8 mouse cellular contexts compared by ENCODE assay signal in the genomic region with DNA sequence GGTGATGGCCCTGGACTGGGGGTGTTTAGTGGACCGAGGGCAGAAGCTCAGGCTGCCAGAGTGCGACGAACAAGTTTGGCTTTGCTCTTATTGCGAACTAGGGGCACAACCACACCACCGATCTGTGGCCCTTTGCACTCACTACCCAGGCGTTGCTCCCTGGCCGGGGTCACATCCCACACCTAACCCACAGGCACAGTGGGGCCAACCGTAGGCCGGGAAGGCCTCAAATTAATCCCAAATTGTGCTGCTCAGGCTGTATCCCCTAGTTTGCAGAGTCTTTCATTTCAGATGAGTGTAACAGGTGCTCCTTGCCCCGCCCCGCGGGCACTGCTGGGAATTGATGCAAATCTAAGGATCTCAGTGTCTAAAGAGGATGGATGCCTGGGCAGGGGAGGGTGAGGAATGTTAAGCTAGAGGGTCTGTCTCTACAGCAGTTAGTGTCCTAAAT. TPM values are rescaled to one million over a fixed set of nuclear protein-coding genes. Genes with fewer than 3 reads are reported as not detected.
DNase-seq lines count a peak whose midpoint lies in the region; ATAC-seq and TF ChIP-seq lines count a peak whose summit lies in the region.

No protein-coding gene starts in this region.

- H3K36me3 ChIP-seq in hindbrain, embryonic 12.5 days = no peaks in the 10 kb centered on the region
- no peaks in the 10 kb centered on the region for H3K36me3 ChIP-seq in liver, embryonic 16.5 days (ENCODE audit: control insufficient read depth, insufficient read depth)

- no peak for TF ChIP-seq CTCF in layer of hippocampus, adult 2 months (conservative IDR thresholded peaks at IDR 0.05)

- ATAC-seq in hindbrain, embryonic 12.5 days (ENCODE audit: low FRiP score) = no peak
- no peak for ATAC-seq in liver, embryonic 16.5 days (ENCODE audit: low read depth)

- intact Hi-C loops in gastrocnemius, postnatal 36 days (cut with DNase I) = no loop called here

- H3K27ac ChIP-seq in layer of hippocampus, adult 2 months = peak overlapping the region; percentile 92
- H3K27ac ChIP-seq in hindbrain, embryonic 12.5 days = no peak overlapping the region
- peak overlapping the region; percentile 31 for H3K27ac ChIP-seq in liver, embryonic 16.5 days (ENCODE audit: low read length)

- H3K27me3 ChIP-seq in hindbrain, embryonic 12.5 days = peaks cover 26% of the 10 kb centered on the region
- peaks cover 18% of the 10 kb centered on the region for H3K27me3 ChIP-seq in liver, embryonic 16.5 days (ENCODE audit: control insufficient read depth, insufficient read depth, low read depth, low read length)

- peak overlapping the region; percentile 64; the same call in 1 of the 2 replicates for H3K9ac ChIP-seq in hindbrain, embryonic 12.5 days
- H3K9ac ChIP-seq in liver, embryonic 16.5 days (ENCODE audit: low read depth, low read length) = peak overlapping the region; percentile 74

- H3K9me3 ChIP-seq in hindbrain, embryonic 12.5 days (replicated peaks) = no peaks in the 10 kb centered on the region
- no peaks in the 10 kb centered on the region for H3K9me3 ChIP-seq in liver, embryonic 16.5 days (replicated peaks; ENCODE audit: control insufficient read depth, low read length)

- 5% methylated on average over 12 of the region's 12 CpGs for WGBS in hindbrain, embryonic 12.5 days
- 5% methylated on average over 12 of the region's 12 CpGs for WGBS in liver, embryonic 16.5 days (ENCODE audit: insufficient replicate concordance)

- peak overlapping the region; percentile 94 for H3K4me2 ChIP-seq in hindbrain, embryonic 12.5 days (replicated peaks)
- H3K4me2 ChIP-seq in liver, embryonic 16.5 days (ENCODE audit: low read depth, low read length) = peak overlapping the region; percentile 96

- peaks cover 22% of the 10 kb centered on the region for H3K4me1 ChIP-seq in hindbrain, embryonic 12.5 days
- H3K4me1 ChIP-seq in liver, embryonic 16.5 days (ENCODE audit: control insufficient read depth, low read depth, low read length) = peaks cover 8% of the 10 kb centered on the region

- DNase-seq in layer of hippocampus, adult 2 months (ENCODE audit: low spot score in 2 of 2) = no peak
- DNase-seq in layer of hippocampus, adult 8-10 months (ENCODE audit: low spot score in 2 of 2) = no peak
- DNase-seq in embryo, embryonic 11 days = peak; percentile 29
- peak; percentile 39 to 50 for DNase-seq in spleen, postnatal 10 days (ENCODE audit: low spot score in 2 of 2)
- no peak for DNase-seq in gastrocnemius, postnatal 36 days
- DNase-seq in adrenal gland, postnatal 25 days = no peak

- peak overlapping the region; percentile 78 for H3K4me3 ChIP-seq in layer of hippocampus, adult 2 months
- peak overlapping the region; percentile 51 for H3K4me3 ChIP-seq in hindbrain, embryonic 12.5 days
- peak overlapping the region; percentile 76 for H3K4me3 ChIP-seq in liver, embryonic 16.5 days (ENCODE audit: low read depth, low read length)

RNA-seq across cellular contexts. Expression of a gene that starts 0.9 kb away (rescaled TPM):
- 10 to 100 TPM; 15.1 to 15.4 TPM for total RNA-seq in layer of hippocampus, adult 2 months (2021)
- 10 to 100 TPM; 18.1 to 22.0 (median 18.8) TPM for total RNA-seq in layer of hippocampus, adult 8-10 months (2022)
- 3.6 and 3.8 TPM in 2 replicates for polyA plus RNA-seq in hindbrain, embryonic 12.5 days (2016; fragmentation: Nextera tagmentation; extraction: Ambion mirVana)
- polyA plus RNA-seq in liver, embryonic 16.5 days (2015; fragmentation: Nextera tagmentation; extraction: Ambion mirVana) = 3.6 and 4.9 TPM in 2 replicates
- total RNA-seq in gastrocnemius, postnatal 36 days (2021) = 10 to 100 TPM; 10.7 to 11.8 TPM
- 2.7 and 3.5 TPM in 2 replicates for total RNA-seq in adrenal gland, postnatal 25 days (2021)

RNA-seq across cellular contexts. Expression of a gene that starts 34.0 kb away (rescaled TPM):
- under 1 TPM; 0.44 to 0.92 TPM for total RNA-seq in layer of hippocampus, adult 2 months (2021)
- 1 to 10 TPM in 2 of 4 experiments, under 1 TPM in 2; 0.41 to 3.4 (median 1.2) TPM for total RNA-seq in layer of hippocampus, adult 8-10 months (2022)
- polyA plus RNA-seq in hindbrain, embryonic 12.5 days (2016; fragmentation: Nextera tagmentation; extraction: Ambion mirVana) = 0.52 and 0.77 TPM in 2 replicates
- polyA plus RNA-seq in liver, embryonic 16.5 days (2015; fragmentation: Nextera tagmentation; extraction: Ambion mirVana) = 3.1 and 3.4 TPM in 2 replicates
- under 1 TPM; 0.31 to 0.72 TPM for total RNA-seq in gastrocnemius, postnatal 36 days (2021)
- 4.3 and 4.6 TPM in 2 replicates for total RNA-seq in adrenal gland, postnatal 25 days (2021)

Comparison
In these comparisons a context has a peak if more than half of its experiments do, and no peak if none do; other contexts are left out.
1. DNase-seq: peak in embryo, embryonic 11 days (single experiment) and spleen, postnatal 10 days (2 of 2); none in layer of hippocampus, adult 2 months (0 of 2), layer of hippocampus, adult 8-10 months (0 of 2), gastrocnemius, postnatal 36 days (0 of 2) and adrenal gland, postnatal 25 days (single experiment).
2. Peak in every context shown above with its lines, with median percentiles within 50 percentile points of each other: H3K4me3 ChIP-seq.